Mouse (Mus musculus) monocyte, adult 5-6 weeks (primary cell): ENCODE measurements around the gene Pcdh20. TPM values are rescaled to one million over a fixed set of nuclear protein-coding genes. Genes with fewer than 3 reads are reported as not detected.

ENCODE experiments used
- ATAC-seq: fragments of 153-309, 156-312 bp; replicated peaks from 2 replicates; pipeline ENCODE4 v1.8.0; 2017; ENCODE audit warnings: mild to moderate bottlenecking; ENCODE audit not compliant: low TSS enrichment, insufficient number of reproducible peaks, severe bottlenecking, poor library complexity, low FRiP score
- total RNA-seq: library from RNA; stranded (forward); fragments of 200-1000, 200-491, 200-594 nt; gene quantifications from 3 replicates; pipeline ENCODE4 v1.2.3, GENCODE M21; 2017

The Pcdh20 gene
- total RNA-seq = not detected in 3 replicates

- ATAC-seq = no peak
Observed at GRCm38 (mm10) chr14:88470495-88471434, at the start of gene Pcdh20. TSS of gene Pcdh20 (minus strand) at chr14:88471396.

DNA sequence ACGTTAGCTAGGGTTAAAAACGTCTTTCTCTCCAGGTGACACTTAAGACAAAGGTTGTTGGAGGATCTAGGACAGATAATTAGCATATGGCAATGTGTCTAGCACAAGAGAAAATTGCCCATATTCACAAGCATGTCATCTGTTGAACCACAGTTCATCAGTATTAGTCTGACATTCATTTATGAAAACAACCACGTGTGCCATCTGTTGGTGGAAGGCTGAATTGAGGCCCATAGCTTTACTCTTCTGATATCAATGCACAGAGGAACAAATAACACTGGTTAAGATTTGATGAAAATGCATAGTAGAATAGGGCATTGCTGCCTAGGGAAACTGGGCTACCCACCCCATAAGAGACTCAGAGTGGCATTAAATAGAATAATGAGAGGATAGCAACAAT, 8.7 kb upstream of the Pcdh20 start:
- ATAC-seq = no peak

- ATAC-seq = no peak
Observed at GRCm38 (mm10) chr14:88469956-88470355, 1.2 kb downstream of the Pcdh20 start.

DNA sequence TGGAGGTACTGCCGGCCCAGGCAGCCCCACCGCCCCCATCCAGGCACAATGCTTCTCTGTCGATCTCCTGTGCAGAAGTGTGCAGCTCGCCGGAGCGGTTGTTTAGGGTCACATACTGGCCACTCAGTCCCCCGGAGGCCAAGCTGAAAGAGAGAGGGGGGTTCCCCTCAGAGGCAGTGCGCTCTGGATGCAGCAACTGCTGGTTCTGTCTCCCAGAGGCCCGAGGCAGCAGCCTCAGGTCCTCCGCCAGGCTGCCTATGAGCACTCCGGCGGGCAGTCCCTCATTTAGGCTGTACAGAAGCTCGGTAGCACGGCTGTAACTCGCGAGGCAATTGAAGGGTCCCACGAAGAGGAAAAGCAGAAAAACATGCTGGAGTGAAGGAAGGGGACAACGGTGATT, 1.8 kb downstream of the Pcdh20 start:
- ATAC-seq = no peak

DNA sequence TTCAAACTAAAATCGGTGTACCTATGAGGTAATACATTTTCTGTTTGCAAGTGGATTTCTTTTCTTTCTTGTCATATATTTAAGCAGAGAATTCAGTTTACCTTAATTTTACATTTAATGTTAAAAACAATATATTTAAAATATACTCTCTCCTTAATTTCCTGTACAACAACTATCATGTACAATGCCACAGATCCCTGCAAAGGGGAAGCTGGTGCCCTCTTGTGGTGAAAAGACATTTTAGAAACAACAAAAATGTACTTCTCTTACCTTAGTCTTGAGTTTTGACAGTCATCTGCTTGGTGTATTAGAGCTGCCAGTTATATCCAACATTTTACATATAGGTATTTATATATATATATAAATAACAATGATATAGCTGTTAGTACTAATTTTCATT, 4.8 kb downstream of the Pcdh20 start:
- ATAC-seq = no peak

DNA sequence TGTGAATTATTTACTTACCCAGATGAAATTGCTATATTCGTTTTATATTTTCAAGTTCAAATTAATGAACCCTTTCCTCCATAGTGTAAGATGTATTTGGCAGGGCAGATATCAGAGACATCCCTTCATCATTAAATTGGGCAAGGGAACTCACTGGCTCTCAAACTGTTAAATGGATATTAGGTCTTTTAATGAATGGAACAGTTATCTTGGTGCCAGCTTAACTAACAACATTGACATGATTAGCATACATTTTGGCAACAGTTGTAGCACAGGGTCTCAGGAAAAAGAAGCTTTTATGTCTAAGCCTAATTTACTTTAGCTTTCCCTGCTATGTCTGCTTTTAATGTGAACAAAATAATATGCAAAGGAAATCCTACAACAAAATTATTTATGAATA, 6.8 kb downstream of the Pcdh20 start:
- no peak for ATAC-seq

DNA sequence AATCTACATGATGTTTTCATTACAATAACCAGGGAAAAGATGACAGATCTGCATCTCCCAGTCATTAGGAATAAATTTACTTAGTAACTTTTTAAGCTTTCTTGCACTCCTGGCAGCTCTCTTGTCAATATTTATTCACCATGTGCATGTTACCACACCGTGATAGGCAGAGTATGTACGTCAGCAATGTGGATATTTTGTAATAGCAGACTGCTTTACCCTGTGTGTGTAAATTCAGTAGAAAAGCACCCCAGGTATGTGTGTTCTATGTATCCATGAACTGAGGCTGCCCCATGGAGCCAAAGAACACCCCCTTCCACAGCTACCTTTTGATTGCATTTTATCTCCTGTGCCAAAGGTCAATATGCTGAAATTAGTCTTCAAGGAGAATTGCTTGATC, 7.8 kb downstream of the Pcdh20 start:
- no peak for ATAC-seq

DNA sequence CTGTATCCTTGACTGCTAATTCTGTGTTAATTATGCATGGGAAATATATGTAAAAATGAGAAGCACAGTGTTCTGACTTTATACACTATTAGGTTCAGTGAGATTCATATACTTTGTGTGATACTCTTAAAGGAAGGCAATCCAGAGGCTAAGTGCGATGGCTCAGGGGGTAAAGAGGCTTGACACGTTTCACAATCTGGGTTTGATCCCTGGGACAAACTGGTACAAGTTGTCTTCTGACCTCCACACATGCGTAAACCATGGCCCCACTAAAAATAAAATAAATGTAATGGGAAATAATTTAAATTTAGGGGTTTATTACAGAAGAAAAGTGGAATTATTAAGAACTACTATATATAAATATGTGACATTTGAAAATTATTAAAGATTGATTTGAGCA, 8.3 kb downstream of the Pcdh20 start:
- ATAC-seq = no peak

GRCm38 (mm10) chr14:88460705-88461104, 10.5 kb downstream of the Pcdh20 start:
- no peak for ATAC-seq

- ATAC-seq = no peak
Observed at GRCm38 (mm10) chr14:88443304-88443703, 27.9 kb downstream of the Pcdh20 start.

DNA sequence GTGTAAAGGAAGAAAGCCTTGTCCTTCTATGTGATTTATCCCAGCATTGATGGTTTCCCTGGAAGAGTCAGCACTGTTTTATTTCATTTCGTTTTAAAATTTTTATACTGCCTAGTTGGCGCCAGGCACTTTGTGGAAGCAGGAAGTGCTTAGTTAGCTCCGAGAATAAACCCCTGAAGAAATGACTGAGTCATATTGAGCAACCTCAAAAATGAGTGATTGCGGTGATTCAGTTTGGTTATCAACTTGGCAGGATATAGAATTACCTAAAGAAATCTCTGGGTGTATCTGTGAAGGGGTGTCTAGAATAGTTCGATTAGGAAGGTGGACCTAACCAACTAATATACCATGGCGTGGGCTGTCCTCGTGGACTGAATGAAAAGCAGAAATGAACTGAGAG, 41.8 kb downstream of the Pcdh20 start:
- no peak for ATAC-seq

- no peak for ATAC-seq
Observed at GRCm38 (mm10) chr14:88427370-88427769, 43.8 kb downstream of the Pcdh20 start.
